Mouse (Mus musculus) small intestine, adult 10 weeks (tissue): Measurements from ENCODE around the gene Olfr818. TPM values are rescaled to one million over a fixed set of nuclear protein-coding genes. Genes with fewer than 3 reads are reported as not detected.

ENCODE experiments used
- polyA plus RNA-seq: library from polyadenylated mRNA; stranded (reverse); fragments of 350-450 nt; fragmentation: Illumina TruSeq; extraction: RNeasy Lipid Tissue Mini Kit (QIAGEN cat#74804); gene quantifications from one replicate; pipeline ENCODE4 v1.2.3, GENCODE M21; 2014; ENCODE audit warnings: low replicate concordance

Gene Olfr818
- polyA plus RNA-seq: not detected

GRCm38 (mm10) chr10:129949000-129949399, at the start of gene Olfr818:
Olfr818 (minus strand) TSS chr10:129949100.

GRCm38 (mm10) chr10:129984962-129985361, 36.1 kb upstream of the Olfr818 start, which contains the start of gene Gm10310:
Gm10310 (minus strand) TSS chr10:129985062.

GRCm38 (mm10) chr10:129976040-129976439, 27.1 kb upstream of the Olfr818 start, which contains the start of gene Olfr247:
Olfr247 (minus strand) TSS chr10:129976140.

GRCm38 (mm10) chr10:129967166-129967565, 18.3 kb upstream of the Olfr818 start, which contains the start of gene Olfr819:
Olfr819 (minus strand) TSS chr10:129967266.

GRCm38 (mm10) chr10:129915497-129915896, 33.4 kb downstream of the Olfr818 start, which contains the start of gene Olfr816:
Olfr816 (minus strand) TSS chr10:129915597.

GRCm38 (mm10) chr10:129905767-129906166, 43.1 kb downstream of the Olfr818 start, which contains the start of gene Olfr815:
Olfr815 (minus strand) TSS chr10:129905867.

Other genes with a start within 250 kb of the Olfr818 start
- gene Olfr804, start 245.9 kb downstream of the Olfr818 start, polyA plus RNA-seq: not detected
- not detected for gene Olfr805, start 219.7 kb downstream of the Olfr818 start, polyA plus RNA-seq
- gene Olfr806, start 207.2 kb downstream of the Olfr818 start, polyA plus RNA-seq: not detected
- gene Olfr807, start 191.3 kb downstream of the Olfr818 start, polyA plus RNA-seq: not detected
- not detected for gene Olfr808, start 183.6 kb downstream of the Olfr818 start, polyA plus RNA-seq
- gene Olfr809, start 174.5 kb downstream of the Olfr818 start, polyA plus RNA-seq: not detected
- not detected for gene Olfr810, start 154.2 kb downstream of the Olfr818 start, polyA plus RNA-seq
- not detected for gene Olfr811, start 144.7 kb downstream of the Olfr818 start, polyA plus RNA-seq
- not detected for gene Olfr812, start 103.0 kb downstream of the Olfr818 start, polyA plus RNA-seq
- gene Olfr813, start 93.7 kb downstream of the Olfr818 start, polyA plus RNA-seq: not detected
- gene Olfr814, start 69.2 kb downstream of the Olfr818 start, polyA plus RNA-seq: not detected
- gene Olfr815, start 43.2 kb downstream of the Olfr818 start, polyA plus RNA-seq: not detected
- not detected for gene Olfr816, start 33.5 kb downstream of the Olfr818 start, polyA plus RNA-seq
- not detected for gene Olfr819, start 18.2 kb upstream of the Olfr818 start, polyA plus RNA-seq
- not detected for gene Olfr247, start 27.0 kb upstream of the Olfr818 start, polyA plus RNA-seq
- not detected for gene Gm10310, start 36.0 kb upstream of the Olfr818 start, polyA plus RNA-seq
- gene Olfr820, start 63.5 kb upstream of the Olfr818 start, polyA plus RNA-seq: not detected
- not detected for gene Olfr821, start 81.2 kb upstream of the Olfr818 start, polyA plus RNA-seq
- not detected for gene Olfr822, start 122.1 kb upstream of the Olfr818 start, polyA plus RNA-seq
- gene Olfr823, start 166.3 kb upstream of the Olfr818 start, polyA plus RNA-seq: not detected
- gene Olfr824, start 180.9 kb upstream of the Olfr818 start, polyA plus RNA-seq: not detected
- not detected for gene Olfr825, start 217.7 kb upstream of the Olfr818 start, polyA plus RNA-seq
- gene Olfr826, start 235.1 kb upstream of the Olfr818 start, polyA plus RNA-seq: not detected